Mouse (Mus musculus): ENCODE data around the gene Spta1.

DNA sequence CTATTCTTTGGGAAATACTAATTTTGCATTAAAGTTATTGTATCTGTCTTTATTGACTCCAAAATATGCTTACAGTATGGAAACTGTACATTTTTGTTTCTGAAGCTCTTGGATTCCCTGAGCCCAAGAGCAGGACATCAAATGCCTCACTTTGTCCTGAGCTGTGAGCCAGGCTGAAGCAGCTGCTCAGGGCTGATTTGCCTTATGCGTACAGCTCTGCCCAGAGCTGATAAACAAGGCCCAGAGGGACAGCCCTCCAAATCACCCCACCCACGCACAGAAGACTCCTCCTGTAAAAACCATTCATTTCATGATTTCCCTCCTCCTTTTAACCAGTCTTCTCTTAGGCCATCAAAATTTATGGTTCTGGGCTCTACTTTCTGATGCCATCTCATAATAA is 1.0 kb upstream of the Spta1 start:
- no peak for TF ChIP-seq CTCF (IDR thresholded peaks at IDR 0.05; ENCODE audit: low read depth, low read length)
- no peak for TF ChIP-seq EP300 (IDR thresholded peaks at IDR 0.05; ENCODE audit: insufficient read depth, low read depth, low read length)
